In the genomic region with DNA sequence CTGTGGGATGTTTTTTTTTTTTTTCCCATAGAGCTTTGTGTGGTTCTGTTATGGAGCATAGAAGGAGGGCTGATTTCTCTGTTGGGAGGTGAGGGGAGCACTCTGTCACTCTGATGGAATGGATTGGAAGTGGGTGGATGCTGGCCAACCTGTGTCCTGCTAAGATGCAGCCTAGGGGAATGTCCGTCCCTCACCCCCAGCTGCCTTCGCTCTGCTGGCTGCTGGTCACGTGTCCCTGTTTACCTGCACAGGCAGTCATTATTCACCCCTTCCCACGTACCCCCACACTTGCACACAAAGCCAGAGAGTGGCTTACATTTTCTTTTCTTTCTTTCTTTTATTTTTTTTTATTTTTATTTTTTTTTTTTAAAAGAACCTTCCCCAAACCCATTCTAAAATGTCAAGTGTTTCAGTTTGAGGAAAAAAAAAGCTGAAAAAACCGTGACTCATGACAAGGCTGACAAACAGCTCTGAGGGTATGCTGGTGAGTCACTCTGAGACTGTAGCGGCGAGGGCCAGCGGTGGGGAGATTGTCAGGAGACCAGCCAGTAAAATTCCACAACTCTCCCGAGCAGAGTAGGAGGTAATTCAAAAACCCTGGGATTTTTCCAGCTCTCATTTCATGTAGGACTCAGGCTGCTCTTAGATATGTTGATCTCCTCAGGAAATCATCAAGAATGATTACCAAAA, we compare ENCODE assay signal across 8 mouse cellular contexts.
DNase-seq lines count a peak whose midpoint lies in the region; ATAC-seq and TF ChIP-seq lines count a peak whose summit lies in the region.

No protein-coding gene starts in this region.

- no peak for TF ChIP-seq POLR2A in thymus, adult 2 months (IDR thresholded peaks at IDR 0.05; ENCODE audit: control insufficient read depth, extremely low read depth, insufficient read depth, low read length, poor library complexity)

- intact Hi-C loops in left cerebral cortex, postnatal 10 days (cut with DNase I) = no loop called here

- DNase-seq in cerebellum, adult 11 months = peak; percentile 21
- DNase-seq in cerebellum, adult 11-12 months = peak; percentile 33
- peak; percentile 21 for DNase-seq in forelimb bud, embryonic 11.5 days (ENCODE audit: low read depth, low spot score)
- peak; percentile 51 to 59 for DNase-seq in left cerebral cortex, postnatal 10 days (ENCODE audit: extremely low spot score in 1 of 2, low spot score in 2 of 2)
- DNase-seq in thymus, adult 2 months = no peak

- H3K4me3 ChIP-seq in intestine, embryonic 15.5 days (replicated peaks) = no peak overlapping the region
- H3K4me3 ChIP-seq in neural tube, embryonic 15.5 days (replicated peaks) = no peak overlapping the region
- no peak overlapping the region for H3K4me3 ChIP-seq in thymus, adult 2 months (ENCODE audit: control insufficient read depth, insufficient read depth, low read length)

- no peaks in the 10 kb centered on the region for H3K36me3 ChIP-seq in intestine, embryonic 15.5 days
- no peaks in the 10 kb centered on the region for H3K36me3 ChIP-seq in neural tube, embryonic 15.5 days
- no peaks in the 10 kb centered on the region for H3K36me3 ChIP-seq in thymus, adult 2 months (ENCODE audit: control insufficient read depth, insufficient read depth, low read length)

- no peak for ATAC-seq in cerebellum, adult (ENCODE audit: insufficient number of reproducible peaks, low FRiP score, low TSS enrichment)
- peak; percentile 82 for ATAC-seq in intestine, embryonic 15.5 days
- ATAC-seq in neural tube, embryonic 15.5 days (ENCODE audit: low FRiP score) = peak; percentile 74; the same call in 1 of the 2 replicates

- peaks cover 5% of the 10 kb centered on the region; the same call in 1 of the 2 replicates for H3K4me1 ChIP-seq in intestine, embryonic 15.5 days (replicated peaks)
- peaks cover 27% of the 10 kb centered on the region for H3K4me1 ChIP-seq in neural tube, embryonic 15.5 days
- peaks cover 14% of the 10 kb centered on the region for H3K4me1 ChIP-seq in thymus, adult 2 months (replicated peaks; ENCODE audit: control insufficient read depth, insufficient read depth, low read length)

- no peak overlapping the region for H3K27ac ChIP-seq in intestine, embryonic 15.5 days
- peak overlapping the region; percentile 85 for H3K27ac ChIP-seq in neural tube, embryonic 15.5 days (replicated peaks)
- no peak overlapping the region for H3K27ac ChIP-seq in thymus, adult 2 months (ENCODE audit: control insufficient read depth, insufficient read depth, low read length)

- peak overlapping the region; percentile 34; the same call in 1 of the 2 replicates for H3K4me2 ChIP-seq in intestine, embryonic 15.5 days (replicated peaks)
- peak overlapping the region; percentile 45 for H3K4me2 ChIP-seq in neural tube, embryonic 15.5 days

- no peak for TF ChIP-seq CTCF in thymus, adult 2 months (IDR thresholded peaks at IDR 0.05; ENCODE audit: borderline replicate concordance, control insufficient read depth, extremely low read depth, insufficient read depth, low read length, poor library complexity)

- 6% methylated on average over 9 of the region's 9 CpGs for WGBS in intestine, embryonic 15.5 days
- WGBS in neural tube, embryonic 15.5 days = under 1% methylated on average over 9 of the region's 9 CpGs
- 82% methylated on average over 9 of the region's 9 CpGs for WGBS in thymus, adult 2 months

- H3K9me3 ChIP-seq in intestine, embryonic 15.5 days = no peaks in the 10 kb centered on the region
- no peaks in the 10 kb centered on the region for H3K9me3 ChIP-seq in neural tube, embryonic 15.5 days (replicated peaks)

- no peaks in the 10 kb centered on the region for H3K27me3 ChIP-seq in intestine, embryonic 15.5 days (replicated peaks)
- H3K27me3 ChIP-seq in neural tube, embryonic 15.5 days (replicated peaks) = no peaks in the 10 kb centered on the region
- no peaks in the 10 kb centered on the region; the same call in 1 of the 2 replicates for H3K27me3 ChIP-seq in thymus, adult 2 months (ENCODE audit: control insufficient read depth, insufficient read depth, low read length)

- H3K9ac ChIP-seq in intestine, embryonic 15.5 days = no peak overlapping the region
- 0 out of 2 replicates have a peak overlapping the region, but pooled peaks have one; percentile 21 for H3K9ac ChIP-seq in neural tube, embryonic 15.5 days (replicated peaks)
